In the genomic region with DNA sequence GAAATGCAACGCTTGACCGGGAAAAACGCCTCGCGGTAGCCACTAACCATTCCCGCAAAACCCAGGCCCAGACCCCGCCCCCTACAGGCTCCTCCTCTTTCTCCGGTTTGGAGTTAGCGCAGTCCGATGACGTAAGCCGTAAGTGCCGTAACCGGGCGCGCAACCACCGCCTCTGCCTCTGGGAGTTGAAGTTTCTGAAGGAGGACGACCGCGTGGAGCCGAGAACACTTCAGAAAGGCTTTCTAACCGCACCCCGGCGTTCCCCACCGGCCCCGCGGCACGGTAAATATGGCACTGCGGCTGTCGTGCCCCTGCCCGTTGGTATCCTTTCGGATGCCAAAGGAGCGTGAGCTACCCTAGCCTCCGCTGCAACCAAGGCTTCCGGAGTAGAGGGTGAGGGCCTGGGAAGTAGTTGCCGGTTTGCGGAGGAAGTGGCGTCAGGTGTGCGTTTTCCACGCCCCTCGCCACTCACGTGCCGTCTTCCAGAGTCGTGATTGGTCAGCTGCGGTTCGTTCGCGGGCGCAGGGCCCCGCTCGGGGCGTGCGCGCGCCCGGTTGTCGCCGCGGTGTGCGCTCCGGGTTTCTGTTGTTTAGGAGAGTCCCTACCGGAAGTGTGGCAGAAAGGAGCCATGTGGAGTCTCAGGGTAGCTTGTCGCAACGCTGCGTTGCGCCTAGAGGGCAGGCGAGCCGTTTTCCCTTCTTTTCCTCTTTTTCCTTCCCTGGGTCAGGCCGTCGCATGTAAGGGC, we compare ENCODE assay signal across 8 mouse cellular contexts. TPM values are rescaled to one million over a fixed set of nuclear protein-coding genes. Genes with fewer than 3 reads are reported as not detected.
A peak's percentile ranks its signal among the peaks of the same experiment; 100 is the strongest.
DNase-seq lines count a peak whose midpoint lies in the region; ATAC-seq and TF ChIP-seq lines count a peak whose summit lies in the region.

A gene (plus strand): TSS at position 134 of the 745 bp plus-strand sequence.

- WGBS in forebrain, embryonic 12.5 days, result under 1% methylated on average over 70 of the region's 70 CpGs
- WGBS in heart, postnatal 0 days, result under 1% methylated on average over 70 of the region's 70 CpGs
- WGBS in liver, embryonic 16.5 days (ENCODE audit: insufficient replicate concordance), result under 1% methylated on average over 70 of the region's 70 CpGs
- under 1% methylated on average over 70 of the region's 70 CpGs for WGBS in neural tube, embryonic 13.5 days

- peaks cover 9% of the 10 kb centered on the region for H3K36me3 ChIP-seq in E14TG2a.4 (ENCODE audit: insufficient read depth, low read length)
- no peaks in the 10 kb centered on the region for H3K36me3 ChIP-seq in forebrain, embryonic 12.5 days (replicated peaks)
- no peaks in the 10 kb centered on the region for H3K36me3 ChIP-seq in heart, postnatal 0 days (replicated peaks; ENCODE audit: control insufficient read depth, insufficient read depth, low read length)
- H3K36me3 ChIP-seq in liver, embryonic 16.5 days (ENCODE audit: control insufficient read depth, insufficient read depth), result no peaks in the 10 kb centered on the region
- H3K36me3 ChIP-seq in neural tube, embryonic 13.5 days, result no peaks in the 10 kb centered on the region
- no peaks in the 10 kb centered on the region; the same call in 1 of the 2 replicates for H3K36me3 ChIP-seq in testis, adult 2 months (ENCODE audit: control insufficient read depth, insufficient read depth, low read length)

- TF ChIP-seq POLR2A in testis, adult 2 months (IDR thresholded peaks at IDR 0.05; ENCODE audit: control insufficient read depth, low read depth, low read length), result peak; percentile 93

- H3K27ac ChIP-seq in forebrain, embryonic 12.5 days, result peak within 1 kb of the TSS; percentile 99
- peak within 1 kb of the TSS; percentile 98 for H3K27ac ChIP-seq in heart, postnatal 0 days (ENCODE audit: low read depth)
- peak within 1 kb of the TSS; percentile 97 for H3K27ac ChIP-seq in liver, embryonic 16.5 days (ENCODE audit: low read length)
- H3K27ac ChIP-seq in neural tube, embryonic 13.5 days (replicated peaks), result peak within 1 kb of the TSS; percentile 95
- peak within 1 kb of the TSS; percentile 100 for H3K27ac ChIP-seq in testis, adult 2 months (ENCODE audit: control insufficient read depth, insufficient read depth, low read depth, low read length)

- TF ChIP-seq EP300 in heart, postnatal 0 days (IDR thresholded peaks at IDR 0.05; ENCODE audit: low read depth), result peak; percentile 52; the same call in 1 of the 2 replicates

- H3K4me2 ChIP-seq in forebrain, embryonic 12.5 days, result peak within 1 kb of the TSS; percentile 57
- H3K4me2 ChIP-seq in heart, postnatal 0 days (ENCODE audit: low read depth, low read length), result peak within 1 kb of the TSS; percentile 90
- H3K4me2 ChIP-seq in liver, embryonic 16.5 days (ENCODE audit: low read depth, low read length), result peak within 1 kb of the TSS; percentile 93
- H3K4me2 ChIP-seq in neural tube, embryonic 13.5 days, result peak within 1 kb of the TSS; percentile 82

- no peak for TF ChIP-seq CTCF in E14TG2a.4 (conservative IDR thresholded peaks at IDR 0.05; ENCODE audit: low read length)
- TF ChIP-seq CTCF in heart, postnatal 0 days (IDR thresholded peaks at IDR 0.05; ENCODE audit: low read depth), result peak; percentile 41
- peak; percentile 16; the same call in 1 of the 2 replicates for TF ChIP-seq CTCF in testis, adult 2 months (IDR thresholded peaks at IDR 0.05; ENCODE audit: control insufficient read depth, insufficient read depth, insufficient replicate concordance, low read depth, low read length)

- no peaks in the 10 kb centered on the region for H3K9me3 ChIP-seq in E14TG2a.4 (ENCODE audit: low read length)
- no peaks in the 10 kb centered on the region for H3K9me3 ChIP-seq in forebrain, embryonic 12.5 days
- no peaks in the 10 kb centered on the region for H3K9me3 ChIP-seq in heart, postnatal 0 days (replicated peaks; ENCODE audit: control insufficient read depth, low read length)
- H3K9me3 ChIP-seq in liver, embryonic 16.5 days (replicated peaks; ENCODE audit: control insufficient read depth, low read length), result no peaks in the 10 kb centered on the region
- H3K9me3 ChIP-seq in neural tube, embryonic 13.5 days, result no peaks in the 10 kb centered on the region

- peak; percentile 96 for DNase-seq in c-Kit-positive CD71-positive TER-119-positive erythroid progenitor cells, embryonic 14.5 days (ENCODE audit: low spot score)
- peak; percentile 99 for DNase-seq in heart, postnatal 0 days (ENCODE audit: low spot score)
- DNase-seq in kidney, postnatal 4 days, result peak; percentile 99 to 100

- H3K4me1 ChIP-seq in E14TG2a.4 (replicated peaks; ENCODE audit: low read depth, low read length), result peaks cover 15% of the 10 kb centered on the region
- H3K4me1 ChIP-seq in forebrain, embryonic 12.5 days, result peaks cover 4% of the 10 kb centered on the region; the same call in 1 of the 2 replicates
- H3K4me1 ChIP-seq in heart, postnatal 0 days (ENCODE audit: control insufficient read depth, insufficient read depth), result no peaks in the 10 kb centered on the region
- H3K4me1 ChIP-seq in liver, embryonic 16.5 days (ENCODE audit: control insufficient read depth, low read depth, low read length), result no peaks in the 10 kb centered on the region; the same call in 1 of the 2 replicates
- peaks cover 9% of the 10 kb centered on the region for H3K4me1 ChIP-seq in neural tube, embryonic 13.5 days (replicated peaks)
- peaks cover 2% of the 10 kb centered on the region; the same call in 1 of the 2 replicates for H3K4me1 ChIP-seq in testis, adult 2 months (ENCODE audit: control insufficient read depth, insufficient read depth, low read length)

- H3K4me3 ChIP-seq in E14TG2a.4 (replicated peaks; ENCODE audit: low read length), result peak within 1 kb of the TSS; percentile 86
- H3K4me3 ChIP-seq in forebrain, embryonic 12.5 days (replicated peaks), result peak within 1 kb of the TSS; percentile 67
- peak within 1 kb of the TSS; percentile 73 for H3K4me3 ChIP-seq in heart, postnatal 0 days (ENCODE audit: low read depth, low read length)
- H3K4me3 ChIP-seq in liver, embryonic 16.5 days (ENCODE audit: low read depth, low read length), result peak within 1 kb of the TSS; percentile 79
- peak within 1 kb of the TSS; percentile 62 for H3K4me3 ChIP-seq in neural tube, embryonic 13.5 days
- peak within 1 kb of the TSS; percentile 99 for H3K4me3 ChIP-seq in testis, adult 2 months (ENCODE audit: control insufficient read depth, low read depth, low read length)

- ATAC-seq in forebrain, embryonic 12.5 days (ENCODE audit: low FRiP score), result peak; percentile 98
- ATAC-seq in heart, postnatal 0 days (ENCODE audit: insufficient read depth, low read depth), result peak; percentile 97
- peak; percentile 94 for ATAC-seq in liver, embryonic 16.5 days (ENCODE audit: low read depth)
- peak; percentile 99 for ATAC-seq in neural tube, embryonic 13.5 days (ENCODE audit: low read depth)

- H3K27me3 ChIP-seq in E14TG2a.4 (ENCODE audit: insufficient read depth, low read length), result no peaks in the 10 kb centered on the region
- H3K27me3 ChIP-seq in forebrain, embryonic 12.5 days, result no peaks in the 10 kb centered on the region
- H3K27me3 ChIP-seq in heart, postnatal 0 days (ENCODE audit: control insufficient read depth, insufficient read depth, low read length), result no peaks in the 10 kb centered on the region
- no peaks in the 10 kb centered on the region for H3K27me3 ChIP-seq in liver, embryonic 16.5 days (ENCODE audit: control insufficient read depth, insufficient read depth, low read depth, low read length)
- no peaks in the 10 kb centered on the region for H3K27me3 ChIP-seq in neural tube, embryonic 13.5 days
- H3K27me3 ChIP-seq in testis, adult 2 months (ENCODE audit: control insufficient read depth, insufficient read depth, low read length), result no peaks in the 10 kb centered on the region

- H3K9ac ChIP-seq in forebrain, embryonic 12.5 days, result peak within 1 kb of the TSS; percentile 67
- H3K9ac ChIP-seq in heart, postnatal 0 days (replicated peaks; ENCODE audit: low read depth, low read length), result peak within 1 kb of the TSS; percentile 67
- H3K9ac ChIP-seq in liver, embryonic 16.5 days (ENCODE audit: low read depth, low read length), result peak within 1 kb of the TSS; percentile 79
- H3K9ac ChIP-seq in neural tube, embryonic 13.5 days, result peak within 1 kb of the TSS; percentile 74

RNA-seq across cellular contexts. Expression of the gene that starts here (rescaled TPM):
- polyA plus RNA-seq in forebrain, embryonic 12.5 days (2016; fragmentation: Nextera tagmentation; extraction: Ambion mirVana), result 13.7 and 14.5 TPM in 2 replicates
- total RNA-seq in heart, postnatal 0 days (2014; rRNA removed; ENCODE audit: low replicate concordance), result 3.7 TPM in 2 replicates
- polyA plus RNA-seq in heart, postnatal 0 days (2015; fragmentation: Nextera tagmentation; extraction: Ambion mirVana), result 5.3 and 5.4 TPM in 2 replicates
- 4.5 and 4.8 TPM in 2 replicates for polyA plus RNA-seq in liver, embryonic 16.5 days (2015; fragmentation: Nextera tagmentation; extraction: Ambion mirVana)
- polyA plus RNA-seq in neural tube, embryonic 13.5 days (2015; fragmentation: Nextera tagmentation; extraction: Ambion mirVana), result 7.2 and 9.0 TPM in 2 replicates
- 36.2 and 37.1 TPM in 2 replicates for polyA plus RNA-seq in testis, adult 2 months (2012; rRNA removed)

Comparison
In these comparisons a context has a peak if more than half of its experiments do, and no peak if none do; other contexts are left out.
1. Peak in every context shown above with its lines: DNase-seq, ATAC-seq, H3K4me3 ChIP-seq and H3K27ac ChIP-seq.